Mouse (Mus musculus) spleen, adult 2 months (tissue): Measurements from ENCODE around the gene Ppt2.

ENCODE experiments used
- CTCF ChIP-seq: fragments of 200-500 bp; IDR thresholded peaks from 2 replicates; pipeline ENCODE4 v1.5.1; 2011; ENCODE audit warnings: mild to moderate bottlenecking, inconsistent platforms; ENCODE audit not compliant: insufficient read depth, insufficient read length, insufficient replicate concordance; ENCODE audit errors: extremely low read depth
- POLR2A ChIP-seq: fragments of 200-500 bp; IDR thresholded peaks from 2 replicates; pipeline ENCODE4 v1.6.1; 2011; ENCODE audit warnings: low read depth, low read length, inconsistent platforms

DNA sequence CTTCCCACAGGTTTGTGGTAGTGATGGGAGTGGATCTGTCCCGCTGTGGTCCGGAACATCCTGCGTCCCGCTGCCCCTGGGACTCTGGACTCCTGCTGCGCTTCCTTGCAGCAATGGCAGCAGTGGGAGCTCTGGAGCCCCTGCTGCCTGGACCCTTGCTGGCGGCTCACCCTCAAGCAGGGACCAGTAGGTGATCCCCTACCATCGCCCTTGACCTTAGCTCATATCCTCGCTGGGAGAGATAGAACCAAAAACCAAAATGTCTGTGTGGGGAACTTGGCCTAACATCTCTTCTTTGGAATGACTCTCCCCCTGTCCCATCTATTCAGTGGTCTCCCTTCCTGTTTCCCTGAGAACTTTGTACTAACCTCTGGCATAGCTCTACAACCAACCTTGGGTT lies 44.5 kb downstream of the Ppt2 start:
- no peak for TF ChIP-seq POLR2A
- no peak for TF ChIP-seq CTCF
